Mouse (Mus musculus) midbrain, embryonic 11.5 days (tissue): ENCODE measurements around the gene Cisd1. TPM values are rescaled to one million over a fixed set of nuclear protein-coding genes. Genes with fewer than 3 reads are reported as not detected.

ENCODE experiments used
- ATAC-seq: fragments of 200-750 bp; cut with Nextera tagmentation; 2 replicates; pipeline ENCODE4 v1.8.0; 2017; ENCODE audit warnings: moderate TSS enrichment, moderate library complexity; ENCODE audit not compliant: low FRiP score
- DNase-seq: peaks from one replicate; pipeline ENCODE4 v3.0.0; 2015; ENCODE audit warnings: low spot score; ENCODE audit errors: missing footprints
- H3K27ac ChIP-seq: fragments of 300-500 bp; sonication (generic); 2 replicates; pipeline ENCODE4 v1.5.1; 2014; ENCODE audit warnings: low read depth, low read length
- H3K27me3 ChIP-seq: fragments of 300-500 bp; sonication (generic); 2 replicates; pipeline ENCODE4 v1.6.1; 2014; ENCODE audit warnings: mild to moderate bottlenecking, low read length, moderate library complexity, mixed read lengths; ENCODE audit not compliant: control insufficient read depth, insufficient read depth
- H3K36me3 ChIP-seq: fragments of 300-500 bp; sonication (generic); 2 replicates; pipeline ENCODE4 v1.6.1; 2014; ENCODE audit warnings: mild to moderate bottlenecking, low read length, moderate library complexity, mixed read lengths; ENCODE audit not compliant: control insufficient read depth, insufficient read depth
- H3K4me1 ChIP-seq: fragments of 300-500 bp; sonication (generic); 2 replicates; pipeline ENCODE4 v1.6.1; 2014; ENCODE audit warnings: low read length; ENCODE audit not compliant: control insufficient read depth, insufficient read depth
- H3K4me2 ChIP-seq: fragments of 300-500 bp; sonication (generic); 2 replicates; pipeline ENCODE4 v1.6.1; 2014; ENCODE audit warnings: mild to moderate bottlenecking, moderate library complexity
- H3K4me3 ChIP-seq: fragments of 300-500 bp; sonication (generic); 2 replicates; pipeline ENCODE4 v1.5.1; 2014; ENCODE audit warnings: low read depth, low read length
- H3K9ac ChIP-seq: fragments of 300-500 bp; sonication (generic); 2 replicates; pipeline ENCODE4 v1.6.1; 2014; ENCODE audit warnings: low read length
- H3K9me3 ChIP-seq: fragments of 300-500 bp; sonication (generic); 2 replicates; pipeline ENCODE4 v1.6.1; 2016; ENCODE audit warnings: low read length; ENCODE audit not compliant: control insufficient read depth
- whole genome bisulfite sequencing: fragments of 180-500 bp; shearing (Covaris S2); extraction: QIAGEN DNeasy Blood & Tissue Kit; methylation state at CpG from one replicate; pipeline ENCODE4 v1.1.7; 2014; 5-methylcytosine and 5-hydroxymethylcytosine counted together
- polyA plus RNA-seq: library from polyadenylated mRNA; unstranded; fragments of >200 nt; fragmentation: Nextera tagmentation; extraction: Ambion mirVana; gene quantifications from 2 replicates; pipeline ENCODE4 v1.2.1, GENCODE M21; 2014

Gene Cisd1
- polyA plus RNA-seq, 1 experiment from 2014 or later, result 152 TPM

GRCm38 (mm10) chr10:71326123-71326522 is 18.6 kb downstream of the Cisd1 start:
- no peak overlapping the region for H3K9ac ChIP-seq
- H3K27ac ChIP-seq, result no peak overlapping the region
- H3K27me3 ChIP-seq, result no peaks in the 10 kb centered on the region
- peak; percentile 45 for DNase-seq
- 76% methylated on average over 7 of the region's 7 CpGs for WGBS
- H3K4me1 ChIP-seq, result no peaks in the 10 kb centered on the region
- H3K36me3 ChIP-seq, result peaks cover 5% of the 10 kb centered on the region
- no peak for ATAC-seq
- H3K9me3 ChIP-seq, result no peaks in the 10 kb centered on the region
- no peak overlapping the region for H3K4me2 ChIP-seq
- H3K4me3 ChIP-seq, result no peak overlapping the region

- H3K4me2 ChIP-seq, result no peak overlapping the region
- H3K9me3 ChIP-seq, result no peaks in the 10 kb centered on the region
- WGBS, result 80% methylated on average over 8 of the region's 8 CpGs
- ATAC-seq (no peak), DNase-seq (no peak)
- H3K4me3 ChIP-seq, result no peak overlapping the region
- no peak overlapping the region for H3K27ac ChIP-seq
- H3K36me3 ChIP-seq, result no peaks in the 10 kb centered on the region
- H3K4me1 ChIP-seq, result no peaks in the 10 kb centered on the region
- no peaks in the 10 kb centered on the region for H3K27me3 ChIP-seq
- no peak overlapping the region for H3K9ac ChIP-seq
These were observed 21.1 kb downstream of the Cisd1 start for GRCm38 (mm10) chr10:71323669-71324068.

GRCm38 (mm10) chr10:71316497-71316896 is 28.3 kb downstream of the Cisd1 start:
- Histone ChIP-seq H3K4me1 (no peaks in the 10 kb centered on the region), H3K4me2 (no peak overlapping the region), H3K36me3 (no peaks in the 10 kb centered on the region), H3K9ac (no peak overlapping the region), H3K27me3 (no peaks in the 10 kb centered on the region), H3K9me3 (no peaks in the 10 kb centered on the region), H3K27ac (no peak overlapping the region), H3K4me3 (no peak overlapping the region)
- ATAC-seq, result no peak
- no peak for DNase-seq
- 78% methylated on average over 7 of the region's 7 CpGs for WGBS

- no peaks in the 10 kb centered on the region for H3K27me3 ChIP-seq
- ATAC-seq (no peak), DNase-seq (no peak)
- H3K27ac ChIP-seq, result no peak overlapping the region
- H3K9me3 ChIP-seq, result no peaks in the 10 kb centered on the region
- no peak overlapping the region for H3K4me3 ChIP-seq
- no peaks in the 10 kb centered on the region for H3K36me3 ChIP-seq
- WGBS, result 73% methylated on average over 11 of the region's 11 CpGs
- no peaks in the 10 kb centered on the region for H3K4me1 ChIP-seq
- no peak overlapping the region for H3K4me2 ChIP-seq
- H3K9ac ChIP-seq, result no peak overlapping the region
These were observed 28.7 kb downstream of the Cisd1 start for GRCm38 (mm10) chr10:71316056-71316455.

- H3K4me1 ChIP-seq, result no peaks in the 10 kb centered on the region
- WGBS, result 88% methylated on average over 3 of the region's 3 CpGs
- H3K4me3 ChIP-seq, result no peak overlapping the region
- H3K9ac ChIP-seq, result no peak overlapping the region
- H3K4me2 ChIP-seq, result no peak overlapping the region
- H3K36me3 ChIP-seq, result no peaks in the 10 kb centered on the region
- no peak overlapping the region for H3K27ac ChIP-seq
- ATAC-seq, result no peak
- H3K9me3 ChIP-seq, result no peaks in the 10 kb centered on the region
- no peak for DNase-seq
- no peaks in the 10 kb centered on the region for H3K27me3 ChIP-seq
These were observed 30.2 kb downstream of the Cisd1 start for GRCm38 (mm10) chr10:71314596-71314995.

- H3K4me1 ChIP-seq, result no peaks in the 10 kb centered on the region
- WGBS, result 61% methylated on average over 3 of the region's 3 CpGs
- peak; percentile 47 for DNase-seq
These were observed 34.5 kb downstream of the Cisd1 start for GRCm38 (mm10) chr10:71310288-71310687.

GRCm38 (mm10) chr10:71308199-71308598 is 36.6 kb downstream of the Cisd1 start:
- WGBS, result 86% methylated on average over 5 of the region's 5 CpGs
- no peak for ATAC-seq

More at GRCm38 (mm10) chr10:71310288-71310687, 34.5 kb downstream of the Cisd1 start:
- no peaks in the 10 kb centered on the region for H3K36me3 ChIP-seq
- no peak overlapping the region for H3K27ac ChIP-seq
- H3K27me3 ChIP-seq, result no peaks in the 10 kb centered on the region
- no peak overlapping the region for H3K4me2 ChIP-seq
- no peak overlapping the region for H3K9ac ChIP-seq
- H3K4me3 ChIP-seq, result no peak overlapping the region
- no peaks in the 10 kb centered on the region for H3K9me3 ChIP-seq
- no peak for ATAC-seq

GRCm38 (mm10) chr10:71306759-71307158 is 38.0 kb downstream of the Cisd1 start:
- DNase-seq, result no peak
- 71% methylated on average over 6 of the region's 6 CpGs for WGBS
- peak overlapping the region; percentile 34; the same call in 1 of the 2 replicates for H3K4me2 ChIP-seq

More at GRCm38 (mm10) chr10:71308199-71308598, 36.6 kb downstream of the Cisd1 start:
- H3K9ac ChIP-seq, result no peak overlapping the region
- H3K9me3 ChIP-seq, result no peaks in the 10 kb centered on the region
- no peaks in the 10 kb centered on the region for H3K36me3 ChIP-seq
- H3K4me1 ChIP-seq, result no peaks in the 10 kb centered on the region
- H3K27ac ChIP-seq, result no peak overlapping the region
- no peak overlapping the region for H3K4me3 ChIP-seq
- DNase-seq, result no peak
- H3K4me2 ChIP-seq, result no peak overlapping the region
- no peaks in the 10 kb centered on the region for H3K27me3 ChIP-seq

GRCm38 (mm10) chr10:71306190-71306589 is 38.6 kb downstream of the Cisd1 start:
- no peak overlapping the region for H3K4me3 ChIP-seq
- H3K27me3 ChIP-seq, result no peaks in the 10 kb centered on the region
- no peaks in the 10 kb centered on the region for H3K9me3 ChIP-seq
- no peak overlapping the region for H3K9ac ChIP-seq
- DNase-seq (peak; percentile 89), ATAC-seq (peak; percentile 41; the same call in 1 of the 2 replicates)
- H3K4me2 ChIP-seq, result peak overlapping the region; percentile 34
- WGBS, result 31% methylated on average over 6 of the region's 6 CpGs
- H3K27ac ChIP-seq, result no peak overlapping the region
- no peaks in the 10 kb centered on the region for H3K36me3 ChIP-seq
- no peaks in the 10 kb centered on the region for H3K4me1 ChIP-seq

More at GRCm38 (mm10) chr10:71306759-71307158, 38.0 kb downstream of the Cisd1 start:
- H3K27ac ChIP-seq, result no peak overlapping the region
- H3K36me3 ChIP-seq, result no peaks in the 10 kb centered on the region
- H3K27me3 ChIP-seq, result no peaks in the 10 kb centered on the region
- H3K4me3 ChIP-seq, result no peak overlapping the region
- H3K9me3 ChIP-seq, result no peaks in the 10 kb centered on the region
- H3K9ac ChIP-seq, result no peak overlapping the region
- H3K4me1 ChIP-seq, result no peaks in the 10 kb centered on the region
- ATAC-seq, result no peak
